Mouse (Mus musculus) embryonic facial prominence, embryonic 11.5 days (tissue): ENCODE results near the gene Trpm8. TPM values are rescaled to one million over a fixed set of nuclear protein-coding genes. Genes with fewer than 3 reads are reported as not detected.

Source experiments
- ATAC-seq: fragments of 200-750 bp; cut with Nextera tagmentation; replicated peaks from 2 replicates; pipeline ENCODE4 v1.8.0; 2017; ENCODE audit warnings: low read depth; ENCODE audit not compliant: insufficient number of reproducible peaks, low FRiP score, low TSS enrichment
- DNase-seq: peaks from one replicate; pipeline ENCODE4 v3.0.0-alpha.2; 2015; ENCODE audit warnings: low spot score
- H3K27ac ChIP-seq: fragments of 300-500 bp; sonication (generic); replicated peaks from 2 replicates; pipeline ENCODE4 v1.5.1; 2014; ENCODE audit warnings: mild to moderate bottlenecking, low read depth, low read length, control low read depth
- H3K27me3 ChIP-seq: fragments of 300-500 bp; sonication (generic); 2 replicates; pipeline ENCODE4 v1.6.1; 2014; ENCODE audit warnings: mild to moderate bottlenecking, low read length, moderate library complexity, mixed read lengths; ENCODE audit not compliant: control insufficient read depth, insufficient read depth
- H3K36me3 ChIP-seq: fragments of 300-500 bp; sonication (generic); replicated peaks from 2 replicates; pipeline ENCODE4 v1.6.1; 2014; ENCODE audit warnings: low read depth, mild to moderate bottlenecking, low read length, moderate library complexity, mixed read lengths; ENCODE audit not compliant: control insufficient read depth, insufficient read depth
- H3K4me1 ChIP-seq: fragments of 300-500 bp; sonication (generic); 2 replicates; pipeline ENCODE4 v1.6.1; 2014; ENCODE audit warnings: low read length, mixed read lengths; ENCODE audit not compliant: control insufficient read depth, insufficient read depth
- H3K4me2 ChIP-seq: fragments of 300-500 bp; sonication (generic); 2 replicates; pipeline ENCODE4 v1.6.1; 2014; ENCODE audit warnings: low read depth, mild to moderate bottlenecking, control low read depth, low read length, moderate library complexity
- H3K4me3 ChIP-seq: fragments of 300-500 bp; sonication (generic); 2 replicates; pipeline ENCODE4 v1.5.1; 2014; ENCODE audit warnings: low read depth, low read length, control low read depth
- H3K9ac ChIP-seq: fragments of 300-500 bp; sonication (generic); replicated peaks from 2 replicates; pipeline ENCODE4 v1.6.1; 2014; ENCODE audit warnings: mild to moderate bottlenecking, control low read depth, low read length
- H3K9me3 ChIP-seq: fragments of 300-500 bp; sonication (generic); replicated peaks from 2 replicates; pipeline ENCODE4 v1.6.1; 2016; ENCODE audit warnings: mild to moderate bottlenecking, low read length, inconsistent platforms, mixed read lengths; ENCODE audit not compliant: control insufficient read depth
- WGBS: fragments of 180-500 bp; shearing (Covaris S2); extraction: QIAGEN DNeasy Blood & Tissue Kit; methylation state at CpG from one replicate; pipeline ENCODE4 v1.1.7; 2014; 5-methylcytosine and 5-hydroxymethylcytosine counted together
- polyA plus RNA-seq: library from polyadenylated mRNA; unstranded; fragments of >200 nt; fragmentation: Nextera tagmentation; extraction: Ambion mirVana; gene quantifications from 2 replicates; pipeline ENCODE4 v1.2.1, GENCODE M21; 2014

Gene Trpm8
- polyA plus RNA-seq, 1 experiment from 2014 or later: not detected

- Histone ChIP-seq H3K4me3 (no peak overlapping the region), H3K27ac (no peak overlapping the region), H3K9me3 (no peaks in the 10 kb centered on the region), H3K27me3 (no peaks in the 10 kb centered on the region), H3K4me1 (peaks cover 4% of the 10 kb centered on the region; the same call in 1 of the 2 replicates), H3K36me3 (no peaks in the 10 kb centered on the region), H3K9ac (no peak overlapping the region), H3K4me2 (no peak overlapping the region)
- no peak for DNase-seq
- 90% methylated on average over 4 of the region's 4 CpGs for WGBS
- no peak for ATAC-seq
Observed at GRCm38 (mm10) chr1:88408340-88408739, 130.9 kb downstream of the Trpm8 start.

- ATAC-seq (no peak), DNase-seq (no peak)
- no peak overlapping the region for H3K27ac ChIP-seq
- H3K4me3 ChIP-seq: no peak overlapping the region
- H3K36me3 ChIP-seq: no peaks in the 10 kb centered on the region
- no peaks in the 10 kb centered on the region for H3K9me3 ChIP-seq
- no peaks in the 10 kb centered on the region for H3K27me3 ChIP-seq
- H3K4me1 ChIP-seq: no peaks in the 10 kb centered on the region
- no peak overlapping the region for H3K4me2 ChIP-seq
- H3K9ac ChIP-seq: no peak overlapping the region
- 73% methylated on average over 5 of the region's 5 CpGs for whole genome bisulfite sequencing
Observed at GRCm38 (mm10) chr1:88412013-88412412, 134.6 kb downstream of the Trpm8 start.

- DNase-seq (no peak), ATAC-seq (no peak)
- Histone ChIP-seq H3K27me3 (no peaks in the 10 kb centered on the region), H3K9me3 (no peaks in the 10 kb centered on the region), H3K9ac (no peak overlapping the region), H3K4me3 (no peak overlapping the region), H3K27ac (no peak overlapping the region), H3K4me1 (no peaks in the 10 kb centered on the region), H3K36me3 (no peaks in the 10 kb centered on the region), H3K4me2 (no peak overlapping the region)
- WGBS: 86% methylated on average over 2 of the region's 2 CpGs
Observed at GRCm38 (mm10) chr1:88418943-88419342, 141.5 kb downstream of the Trpm8 start.

- no peak for DNase-seq
- H3K4me2 ChIP-seq: no peak overlapping the region
- H3K4me1 ChIP-seq: no peaks in the 10 kb centered on the region
- 84% methylated on average over 10 of the region's 10 CpGs for WGBS
- no peaks in the 10 kb centered on the region for H3K27me3 ChIP-seq
- H3K9me3 ChIP-seq: no peaks in the 10 kb centered on the region
- H3K27ac ChIP-seq: no peak overlapping the region
- H3K36me3 ChIP-seq: no peaks in the 10 kb centered on the region
- H3K4me3 ChIP-seq: no peak overlapping the region
- no peak for ATAC-seq
- H3K9ac ChIP-seq: no peak overlapping the region
Observed at GRCm38 (mm10) chr1:88422045-88422444, 144.6 kb downstream of the Trpm8 start.

GRCm38 (mm10) chr1:88422846-88423395 is 145.5 kb downstream of the Trpm8 start:
- H3K4me2 ChIP-seq: no peak overlapping the region
- no peak for DNase-seq
- no peak overlapping the region for H3K27ac ChIP-seq
- H3K27me3 ChIP-seq: no peaks in the 10 kb centered on the region
- H3K9me3 ChIP-seq: no peaks in the 10 kb centered on the region
- H3K4me3 ChIP-seq: no peak overlapping the region
- ATAC-seq: no peak
- no peak overlapping the region for H3K9ac ChIP-seq
- no peaks in the 10 kb centered on the region for H3K36me3 ChIP-seq
- H3K4me1 ChIP-seq: no peaks in the 10 kb centered on the region
- WGBS: 73% methylated on average over 7 of the region's 7 CpGs

GRCm38 (mm10) chr1:88424602-88425252 is 147.3 kb downstream of the Trpm8 start:
- Histone ChIP-seq H3K27me3 (no peaks in the 10 kb centered on the region), H3K9ac (no peak overlapping the region), H3K4me2 (no peak overlapping the region), H3K27ac (no peak overlapping the region), H3K9me3 (no peaks in the 10 kb centered on the region), H3K4me1 (no peaks in the 10 kb centered on the region), H3K36me3 (no peaks in the 10 kb centered on the region), H3K4me3 (no peak overlapping the region)
- DNase-seq: peak; percentile 85
- ATAC-seq: no peak
- WGBS: 29% methylated on average over 8 of the region's 8 CpGs

- H3K4me1 ChIP-seq: no peaks in the 10 kb centered on the region
- H3K4me3 ChIP-seq: no peak overlapping the region
- H3K27ac ChIP-seq: no peak overlapping the region
- DNase-seq: no peak
- H3K9me3 ChIP-seq: no peaks in the 10 kb centered on the region
- no peak overlapping the region for H3K4me2 ChIP-seq
- H3K9ac ChIP-seq: no peak overlapping the region
- ATAC-seq: no peak
- no peaks in the 10 kb centered on the region for H3K36me3 ChIP-seq
- no peaks in the 10 kb centered on the region for H3K27me3 ChIP-seq
- WGBS: 79% methylated on average over 11 of the region's 11 CpGs
Observed at GRCm38 (mm10) chr1:88427987-88428741, 150.7 kb downstream of the Trpm8 start.

- Histone ChIP-seq H3K27me3 (no peaks in the 10 kb centered on the region), H3K4me3 (no peak overlapping the region), H3K9me3 (no peaks in the 10 kb centered on the region), H3K9ac (no peak overlapping the region), H3K36me3 (no peaks in the 10 kb centered on the region), H3K4me1 (no peaks in the 10 kb centered on the region), H3K4me2 (no peak overlapping the region), H3K27ac (no peak overlapping the region)
- WGBS: 30% methylated on average over 1 of the region's 1 CpGs
- ATAC-seq (no peak), DNase-seq (no peak)
Observed at GRCm38 (mm10) chr1:88429413-88429812, 152.0 kb downstream of the Trpm8 start.
